Mouse (Mus musculus): Measurements from ENCODE around the gene Ptgfrn. TPM values are rescaled to one million over a fixed set of nuclear protein-coding genes. Genes with fewer than 3 reads are reported as not detected.

Gene Ptgfrn
- polyA plus RNA-seq, 1 experiment from 2014 or later, result 3.5 TPM

Other genes with a start within 250 kb of the Ptgfrn start
- gene Trim45, start 188.1 kb downstream of the Ptgfrn start, polyA plus RNA-seq (2014; fragmentation: Nextera tagmentation; extraction: Ambion mirVana), result 3.4 and 3.8 TPM in 2 replicates
- 19.5 and 22.4 TPM in 2 replicates for gene Ttf2, start 140.6 kb downstream of the Ptgfrn start, polyA plus RNA-seq (2014; fragmentation: Nextera tagmentation; extraction: Ambion mirVana)
- 0.05 TPM in 1 of 2 replicates, not detected in the other for gene Cd101, start 80.7 kb downstream of the Ptgfrn start, polyA plus RNA-seq (2014; fragmentation: Nextera tagmentation; extraction: Ambion mirVana)
- 0.14 TPM in 1 of 2 replicates, not detected in the other for gene Cd2, start 177.7 kb upstream of the Ptgfrn start, polyA plus RNA-seq (2014; fragmentation: Nextera tagmentation; extraction: Ambion mirVana)

Measured in hindbrain, embryonic 11.5 days (tissue).